Mouse (Mus musculus): Measurements from ENCODE around the gene 4933417A18Rik.
"Not testable (repeated sequence)": the region's sequence is repeated elsewhere in the genome, so short reads cannot be mapped to it uniquely, and the experiment has no call there.

GRCm38 (mm10) chr13:34965647-34966046, 41.4 kb downstream of the 4933417A18Rik start:
- TF ChIP-seq CTCF (IDR thresholded peaks at IDR 0.05; ENCODE audit: borderline replicate concordance, control insufficient read depth, extremely low read depth, insufficient read depth, low read length, poor library complexity); POLR2A (IDR thresholded peaks at IDR 0.05; ENCODE audit: control insufficient read depth, extremely low read depth, insufficient read depth, low read length, poor library complexity): not testable (repeated sequence)
